Mouse (Mus musculus) intestine, embryonic 14.5 days (tissue): ENCODE data around the gene Camta1. TPM values are rescaled to one million over a fixed set of nuclear protein-coding genes. Genes with fewer than 3 reads are reported as not detected.
A peak's percentile ranks its signal among the peaks of the same experiment; 100 is the strongest.

ENCODE experiments used
- ATAC-seq: fragments of 200-750 bp; cut with Nextera tagmentation; replicated peaks from 2 replicates; pipeline ENCODE4 v1.8.0; 2017; ENCODE audit warnings: low read depth, moderate number of reproducible peaks, moderate TSS enrichment, moderate library complexity; ENCODE audit not compliant: low FRiP score, low TSS enrichment
- DNase-seq: peaks from one replicate; pipeline ENCODE4 v3.0.0-alpha.2; 2018; ENCODE audit warnings: low spot score
- H3K27ac ChIP-seq: fragments of 300-500 bp; sonication (generic); 2 replicates; pipeline ENCODE4 v1.5.1; 2014; ENCODE audit warnings: low read depth, mild to moderate bottlenecking, control low read depth
- H3K27me3 ChIP-seq: fragments of 300-500 bp; sonication (generic); replicated peaks from 2 replicates; pipeline ENCODE4 v1.6.1; 2014; ENCODE audit warnings: low read length, control low read depth; ENCODE audit not compliant: control insufficient read depth, insufficient read depth
- H3K36me3 ChIP-seq: fragments of 300-500 bp; sonication (generic); 2 replicates; pipeline ENCODE4 v1.6.1; 2014; ENCODE audit warnings: low read length, control low read depth; ENCODE audit not compliant: control insufficient read depth, insufficient read depth
- H3K4me1 ChIP-seq: fragments of 300-500 bp; sonication (generic); replicated peaks from 2 replicates; pipeline ENCODE4 v1.6.1; 2014; ENCODE audit warnings: low read length, control low read depth, mixed read lengths; ENCODE audit not compliant: control insufficient read depth, insufficient read depth
- H3K4me2 ChIP-seq: fragments of 300-500 bp; sonication (generic); 2 replicates; pipeline ENCODE4 v1.6.1; 2014; ENCODE audit warnings: low read length
- H3K4me3 ChIP-seq: fragments of 300-500 bp; sonication (generic); 2 replicates; pipeline ENCODE4 v1.5.1; 2014; ENCODE audit warnings: low read depth, low read length, control low read depth, mixed read lengths
- H3K9ac ChIP-seq: fragments of 300-500 bp; sonication (generic); 2 replicates; pipeline ENCODE4 v1.6.1; 2014; ENCODE audit warnings: mild to moderate bottlenecking, low read length
- H3K9me3 ChIP-seq: fragments of 300-500 bp; sonication (generic); 2 replicates; pipeline ENCODE4 v1.6.1; 2016; ENCODE audit warnings: low read length, control low read depth; ENCODE audit not compliant: control insufficient read depth
- WGBS: fragments of 180-500 bp; shearing (Covaris S2); extraction: QIAGEN DNeasy Blood & Tissue Kit; methylation state at CpG from one replicate; pipeline ENCODE4 v1.1.7; 2014; 5-methylcytosine and 5-hydroxymethylcytosine counted together
- polyA plus RNA-seq: library from polyadenylated mRNA; unstranded; fragments of >200 nt; fragmentation: Nextera tagmentation; extraction: Ambion mirVana; gene quantifications from 2 replicates; pipeline ENCODE4 v1.2.1, GENCODE M21; 2014

Camta1 gene
- polyA plus RNA-seq, 1 experiment from 2014 or later: 88.1 TPM

DNA sequence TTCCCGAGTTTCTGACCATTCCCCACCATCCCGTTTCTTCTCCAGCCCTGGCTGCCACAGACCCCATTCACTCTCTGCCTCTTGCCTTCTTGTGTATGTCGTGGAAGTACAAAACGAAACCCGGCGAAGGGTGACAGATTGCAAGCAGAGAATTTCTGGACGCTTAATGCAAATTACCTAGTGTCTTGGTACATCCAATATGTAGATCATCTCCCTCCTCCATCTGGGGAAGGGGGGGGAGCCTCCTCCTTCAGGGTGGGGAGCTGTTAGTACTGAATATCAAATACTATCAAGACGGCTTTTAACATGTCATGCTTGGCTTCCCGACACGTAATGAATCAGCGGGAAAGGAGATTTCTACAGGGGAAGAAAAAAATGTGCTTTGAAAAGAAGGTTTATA, 710.8 kb downstream of the Camta1 start:
- Histone ChIP-seq H3K27ac (no peak overlapping the region), H3K36me3 (no peaks in the 10 kb centered on the region), H3K4me1 (no peaks in the 10 kb centered on the region), H3K4me3 (no peak overlapping the region), H3K27me3 (no peaks in the 10 kb centered on the region), H3K4me2 (no peak overlapping the region), H3K9ac (no peak overlapping the region), H3K9me3 (no peaks in the 10 kb centered on the region)
- 79% methylated on average over 11 of the region's 11 CpGs for WGBS
- ATAC-seq: no peak
- no peak for DNase-seq

DNA sequence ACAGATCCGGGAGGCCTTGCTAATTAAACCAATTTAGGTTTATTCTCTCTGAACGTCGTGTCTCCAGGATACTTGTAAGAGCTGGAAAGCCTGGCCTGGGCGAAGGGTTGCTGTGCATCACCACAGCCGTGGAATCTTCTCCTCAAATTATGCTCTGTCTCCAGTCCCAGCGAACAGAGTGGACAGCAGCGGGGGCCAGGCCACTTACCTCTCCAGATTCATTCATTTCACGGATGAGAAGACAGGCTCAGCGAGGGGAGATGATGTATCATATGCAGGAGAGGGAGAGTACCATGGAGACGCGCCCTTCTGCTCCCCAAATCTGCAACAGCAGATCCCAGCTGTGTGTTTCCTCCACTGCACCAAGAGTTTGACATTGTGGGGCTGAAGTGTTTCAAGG, 711.6 kb downstream of the Camta1 start:
- Histone ChIP-seq H3K36me3 (no peaks in the 10 kb centered on the region), H3K9me3 (no peaks in the 10 kb centered on the region), H3K4me1 (no peaks in the 10 kb centered on the region), H3K9ac (no peak overlapping the region), H3K27me3 (no peaks in the 10 kb centered on the region), H3K27ac (no peak overlapping the region), H3K4me3 (no peak overlapping the region), H3K4me2 (no peak overlapping the region)
- WGBS: 74% methylated on average over 11 of the region's 11 CpGs
- ATAC-seq (no peak), DNase-seq (no peak)

DNA sequence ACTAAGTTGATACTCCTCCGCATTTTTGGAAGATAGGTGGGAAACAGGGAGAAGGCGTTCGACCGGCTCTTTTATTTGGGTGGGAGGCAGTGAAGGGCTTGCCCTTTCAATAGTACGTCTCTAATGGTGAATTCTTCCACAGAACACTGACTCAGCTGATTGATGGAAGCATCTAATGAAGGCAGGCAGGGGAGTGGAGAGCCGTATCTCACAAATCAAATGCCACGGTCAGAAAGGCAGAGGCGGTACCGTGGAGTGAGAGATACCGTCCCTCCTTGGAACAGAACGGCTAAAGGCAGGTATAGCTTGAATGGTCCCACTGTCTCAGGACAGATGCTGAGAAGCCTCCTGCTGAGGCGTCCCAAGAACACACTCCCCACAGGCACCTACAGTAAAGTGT, 714.1 kb downstream of the Camta1 start:
- no peaks in the 10 kb centered on the region for H3K4me1 ChIP-seq
- no peak overlapping the region for H3K9ac ChIP-seq
- no peak for DNase-seq
- H3K4me2 ChIP-seq: no peak overlapping the region
- ATAC-seq: no peak
- WGBS: 36% methylated on average over 12 of the region's 12 CpGs
- H3K27me3 ChIP-seq: no peaks in the 10 kb centered on the region
- H3K4me3 ChIP-seq: no peak overlapping the region
- H3K36me3 ChIP-seq: no peaks in the 10 kb centered on the region
- no peak overlapping the region for H3K27ac ChIP-seq
- peaks cover 6% of the 10 kb centered on the region; the same call in 1 of the 2 replicates for H3K9me3 ChIP-seq

DNA sequence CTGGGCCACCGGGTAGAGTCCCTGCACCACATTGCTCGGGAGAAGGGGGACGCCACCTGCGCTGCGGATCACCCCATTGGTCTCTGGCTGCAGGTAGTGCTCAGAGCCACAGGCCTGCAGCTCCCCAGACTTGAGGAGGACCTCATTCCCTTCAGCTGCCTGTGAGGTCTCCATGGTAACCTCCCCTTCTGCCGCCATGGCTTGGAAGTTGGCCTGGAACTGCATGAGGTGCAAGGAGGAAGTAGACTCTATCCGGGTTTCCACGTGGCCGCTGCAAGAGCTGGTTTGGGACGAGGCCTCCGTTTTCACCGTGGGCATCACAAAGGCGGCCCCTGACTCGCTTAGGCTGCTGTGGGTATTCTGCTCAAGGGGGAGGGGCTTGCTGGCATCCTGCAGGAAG, 717.6 kb downstream of the Camta1 start:
- H3K27ac ChIP-seq: no peak overlapping the region
- 86% methylated on average over 14 of the region's 14 CpGs for WGBS
- DNase-seq (no peak), ATAC-seq (no peak)
- H3K4me1 ChIP-seq: peaks cover 19% of the 10 kb centered on the region
- no peaks in the 10 kb centered on the region for H3K36me3 ChIP-seq
- no peak overlapping the region for H3K9ac ChIP-seq
- H3K4me2 ChIP-seq: no peak overlapping the region
- no peak overlapping the region for H3K4me3 ChIP-seq
- H3K27me3 ChIP-seq: peaks cover 7% of the 10 kb centered on the region; the same call in 1 of the 2 replicates
- peaks cover 6% of the 10 kb centered on the region; the same call in 1 of the 2 replicates for H3K9me3 ChIP-seq

DNA sequence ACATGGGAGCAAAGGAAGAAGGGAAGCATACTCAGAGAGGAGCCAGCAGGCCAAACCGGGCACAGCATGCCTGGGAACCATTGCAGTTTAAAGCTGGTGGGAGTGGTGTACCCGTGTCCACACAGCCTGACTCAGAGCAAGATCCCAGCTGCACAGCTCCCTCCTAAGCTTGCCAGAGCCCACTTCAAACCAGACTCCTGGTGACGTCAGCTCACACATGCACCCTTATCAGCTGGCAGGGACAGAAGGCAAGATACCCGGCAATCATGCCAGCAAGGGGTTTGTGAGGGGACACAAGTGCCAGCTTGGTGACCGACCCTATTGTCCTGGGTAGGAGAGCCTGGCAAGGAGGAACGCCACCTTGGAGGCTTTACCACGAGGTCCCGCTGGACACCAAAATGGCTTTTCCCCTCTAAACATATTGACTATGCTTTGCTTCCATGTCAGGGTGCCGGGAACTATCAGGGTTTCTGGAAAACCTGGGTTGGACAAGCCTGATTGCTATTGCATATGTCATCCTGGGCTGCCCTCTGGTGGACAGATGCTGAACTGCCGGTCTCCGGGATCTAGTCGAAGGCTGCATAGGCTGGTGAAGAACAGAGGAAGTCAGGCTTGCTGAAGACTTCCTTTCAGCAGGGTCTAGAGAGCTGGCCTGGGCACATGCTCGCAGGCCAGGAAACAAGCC, 720.3 kb downstream of the Camta1 start:
- ATAC-seq: peak; percentile 32; the same call in 1 of the 2 replicates
- H3K4me3 ChIP-seq: peak overlapping the region; percentile 13; the same call in 1 of the 2 replicates

DNA sequence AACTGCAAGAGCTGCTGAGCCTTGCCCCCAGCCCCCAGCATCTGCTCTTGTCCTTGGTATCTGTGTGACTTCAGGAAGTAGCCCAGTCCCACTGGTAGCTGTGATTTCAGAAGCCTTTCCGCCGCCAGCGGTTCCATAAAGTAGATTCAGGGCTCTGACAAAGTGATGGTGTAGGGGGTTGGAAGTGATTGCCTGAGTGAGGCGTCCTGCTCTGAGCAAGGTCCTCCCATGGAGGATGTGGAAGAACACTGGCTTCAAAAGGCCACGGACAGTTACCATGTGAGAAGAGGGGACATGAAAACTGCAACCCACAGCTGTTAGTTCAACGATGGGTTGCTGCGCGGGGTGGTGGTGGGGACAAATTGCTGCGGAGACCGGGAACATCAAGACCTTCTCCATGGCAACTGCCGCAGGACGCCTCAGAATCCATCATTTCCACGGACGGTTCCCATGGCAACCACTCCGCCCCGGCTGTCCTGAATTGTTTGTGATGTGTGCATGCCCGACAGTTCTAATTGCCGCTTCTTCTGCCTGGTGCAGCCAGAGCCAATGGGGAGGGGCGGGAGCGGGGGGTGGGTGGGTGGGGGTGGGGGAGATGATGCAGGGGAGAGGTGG, 721.2 kb downstream of the Camta1 start:
- Histone ChIP-seq H3K4me3 (no peak overlapping the region), H3K9ac (no peak overlapping the region), H3K4me1 (peaks cover 28% of the 10 kb centered on the region), H3K27ac (no peak overlapping the region), H3K4me2 (peak overlapping the region; percentile 14), H3K36me3 (no peaks in the 10 kb centered on the region), H3K27me3 (peaks cover 7% of the 10 kb centered on the region; the same call in 1 of the 2 replicates), H3K9me3 (peaks cover 6% of the 10 kb centered on the region; the same call in 1 of the 2 replicates)
- WGBS: 5% methylated on average over 18 of the region's 20 CpGs
- ATAC-seq: no peak
- peak; percentile 75 for DNase-seq

More for the DNA sequence above, 720.3 kb downstream of the Camta1 start:
- 9% methylated on average over 13 of the region's 13 CpGs for WGBS
- Histone ChIP-seq H3K4me1 (peaks cover 28% of the 10 kb centered on the region), H3K27me3 (peaks cover 7% of the 10 kb centered on the region; the same call in 1 of the 2 replicates), H3K27ac (no peak overlapping the region), H3K4me2 (peak overlapping the region; percentile 37), H3K9ac (no peak overlapping the region), H3K36me3 (no peaks in the 10 kb centered on the region), H3K9me3 (peaks cover 6% of the 10 kb centered on the region; the same call in 1 of the 2 replicates)
- DNase-seq: peak; percentile 100

DNA sequence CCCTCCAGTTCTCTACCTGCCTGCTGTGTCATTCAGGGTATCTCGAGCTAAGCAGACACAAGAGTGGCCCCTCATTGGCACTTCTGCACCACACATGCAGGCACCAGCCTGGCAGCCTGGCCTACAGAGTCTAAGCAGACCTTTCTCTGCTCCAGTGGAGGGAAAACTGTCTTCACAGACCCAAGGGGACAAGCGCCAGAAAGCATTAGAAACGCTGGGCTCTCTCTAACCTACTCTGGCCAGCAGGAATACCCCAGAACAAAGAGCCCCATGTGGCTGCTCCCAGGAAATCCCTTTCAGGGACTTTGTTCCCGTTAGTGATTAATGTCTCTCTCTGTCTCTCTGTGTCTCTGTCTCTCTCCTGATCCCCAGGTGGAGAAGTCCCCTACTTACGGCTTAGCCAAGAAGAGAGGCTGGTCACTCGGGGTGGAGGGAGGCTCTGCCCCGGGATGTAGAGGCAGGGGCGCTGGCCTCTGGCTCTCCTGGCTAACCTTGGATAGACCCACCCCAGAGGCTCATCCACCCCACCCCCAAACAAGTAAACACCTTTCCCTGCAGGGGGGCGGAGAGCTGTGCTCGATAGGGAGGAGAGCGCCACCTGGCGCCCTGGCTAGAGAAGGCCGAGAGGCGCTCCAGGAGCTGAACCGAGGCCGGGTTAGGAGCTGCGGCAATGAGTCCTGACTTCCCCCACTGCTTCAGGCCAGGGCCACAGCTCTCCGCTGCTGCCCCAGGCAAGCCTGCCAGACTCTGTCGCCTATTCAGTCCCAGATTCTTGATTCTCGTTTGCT, 722.4 kb downstream of the Camta1 start:
- H3K4me1 ChIP-seq: peaks cover 28% of the 10 kb centered on the region
- WGBS: 9% methylated on average over 20 of the region's 20 CpGs
- H3K27ac ChIP-seq: no peak overlapping the region
- H3K36me3 ChIP-seq: no peaks in the 10 kb centered on the region
- peaks cover 7% of the 10 kb centered on the region; the same call in 1 of the 2 replicates for H3K27me3 ChIP-seq
- H3K9me3 ChIP-seq: peaks cover 2% of the 10 kb centered on the region; the same call in 1 of the 2 replicates
- DNase-seq (peak; percentile 80), ATAC-seq (peak; percentile 30; the same call in 1 of the 2 replicates)
- H3K4me2 ChIP-seq: peak overlapping the region; percentile 20; the same call in 1 of the 2 replicates
- H3K4me3 ChIP-seq: no peak overlapping the region
- no peak overlapping the region for H3K9ac ChIP-seq

DNA sequence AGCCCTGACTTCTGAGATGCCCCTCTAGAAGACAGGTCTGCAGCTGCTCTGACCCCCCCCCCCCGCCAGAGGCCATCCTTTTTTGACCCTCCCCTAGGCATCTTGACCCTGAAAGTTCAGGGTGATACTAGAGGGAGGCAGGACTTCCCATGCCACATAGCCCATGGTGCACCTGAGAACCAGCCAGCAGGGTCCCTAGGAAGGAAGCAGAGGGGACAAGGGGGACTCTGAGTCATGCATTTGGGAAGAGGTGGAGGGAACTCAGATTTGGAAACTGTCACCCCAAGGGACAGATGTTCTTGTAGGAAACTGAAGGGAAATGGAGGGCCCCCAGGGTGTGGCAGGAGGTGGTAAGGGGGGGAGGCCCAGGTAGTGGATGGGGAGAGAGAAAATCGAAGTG, 723.1 kb downstream of the Camta1 start:
- Histone ChIP-seq H3K27ac (no peak overlapping the region), H3K9me3 (no peaks in the 10 kb centered on the region), H3K4me1 (peaks cover 28% of the 10 kb centered on the region), H3K4me3 (no peak overlapping the region), H3K9ac (no peak overlapping the region), H3K27me3 (peaks cover 7% of the 10 kb centered on the region; the same call in 1 of the 2 replicates), H3K36me3 (no peaks in the 10 kb centered on the region), H3K4me2 (no peak overlapping the region)
- ATAC-seq (no peak), DNase-seq (no peak)
- 26% methylated on average over 2 of the region's 2 CpGs for WGBS
